Mouse (Mus musculus): ENCODE measurements around the gene Apex1. TPM values are rescaled to one million over a fixed set of nuclear protein-coding genes. Genes with fewer than 3 reads are reported as not detected.
"Not testable (repeated sequence)": the region's sequence is repeated elsewhere in the genome, so short reads cannot be mapped to it uniquely, and the experiment has no call there.

Gene Apex1
- polyA plus RNA-seq, 1 experiment from 2014 or later = 92.1 TPM

GRCm38 (mm10) chr14:50897374-50897765 lies 27.4 kb upstream of the Apex1 start, which contains the start of gene Klhl33:
TSS of gene Klhl33 (minus strand) at chr14:50897507.
- peak within 1 kb of the TSS; percentile 69 for H3K4me2 ChIP-seq (replicated peaks; ENCODE audit: low read depth)
- H3K27ac ChIP-seq (replicated peaks) = peak within 1 kb of the TSS; percentile 67; the same call in 1 of the 2 replicates
- 58% methylated on average over 7 of the region's 7 CpGs for WGBS
- H3K9me3 ChIP-seq (ENCODE audit: control insufficient read depth, low read length) = no peaks in the 10 kb centered on the region
- no peaks in the 10 kb centered on the region for H3K36me3 ChIP-seq (ENCODE audit: control insufficient read depth, insufficient read depth, low read length)
- H3K4me3 ChIP-seq (ENCODE audit: low read depth, low read length) = peak within 1 kb of the TSS; percentile 39
- peak within 1 kb of the TSS; percentile 63 for H3K9ac ChIP-seq (ENCODE audit: low read length)
- ATAC-seq (ENCODE audit: low FRiP score, low TSS enrichment) = no peak
- no peak for DNase-seq (ENCODE audit: low spot score)
- no peak for TF ChIP-seq EP300 (optimal IDR thresholded peaks at IDR 0.05)
- TF ChIP-seq CTCF (IDR thresholded peaks at IDR 0.05; ENCODE audit: low read depth) = no peak
- H3K27me3 ChIP-seq (ENCODE audit: control insufficient read depth, insufficient read depth, low read length) = no peaks in the 10 kb centered on the region
- H3K4me1 ChIP-seq (replicated peaks; ENCODE audit: control insufficient read depth, insufficient read depth) = 0 out of 2 replicates have a peak, but pooled peaks cover 3% of the 10 kb centered on the region

- DNase-seq (ENCODE audit: low spot score); H3K4me3 ChIP-seq (ENCODE audit: low read depth, low read length); H3K9ac ChIP-seq (ENCODE audit: low read length); H3K9me3 ChIP-seq (ENCODE audit: control insufficient read depth, low read length); H3K27ac ChIP-seq (replicated peaks); H3K4me2 ChIP-seq (replicated peaks; ENCODE audit: low read depth); H3K4me1 ChIP-seq (replicated peaks; ENCODE audit: control insufficient read depth, insufficient read depth); H3K27me3 ChIP-seq (ENCODE audit: control insufficient read depth, insufficient read depth, low read length); H3K36me3 ChIP-seq (ENCODE audit: control insufficient read depth, insufficient read depth, low read length); ATAC-seq (ENCODE audit: low FRiP score, low TSS enrichment): not testable (repeated sequence)
- 94% methylated on average over 2 of the region's 2 CpGs for WGBS
Measured at GRCm38 (mm10) chr14:50897992-50898391, 26.8 kb upstream of the Apex1 start.

- Histone ChIP-seq H3K9me3 (ENCODE audit: control insufficient read depth, low read length) (no peaks in the 10 kb centered on the region), H3K4me1 (replicated peaks; ENCODE audit: control insufficient read depth, insufficient read depth) (no peaks in the 10 kb centered on the region), H3K27ac (replicated peaks) (peak overlapping the region; percentile 59), H3K27me3 (ENCODE audit: control insufficient read depth, insufficient read depth, low read length) (no peaks in the 10 kb centered on the region), H3K4me2 (replicated peaks; ENCODE audit: low read depth) (peak overlapping the region; percentile 71), H3K9ac (ENCODE audit: low read length) (peak overlapping the region; percentile 61), H3K36me3 (ENCODE audit: control insufficient read depth, insufficient read depth, low read length) (no peaks in the 10 kb centered on the region), H3K4me3 (ENCODE audit: low read depth, low read length) (peak overlapping the region; percentile 35)
- 5% methylated on average over 26 of the region's 26 CpGs for WGBS
- ATAC-seq (ENCODE audit: low FRiP score, low TSS enrichment) = peak; percentile 91
- TF ChIP-seq EP300 (optimal IDR thresholded peaks at IDR 0.05) = no peak
- peak; percentile 76 for TF ChIP-seq CTCF (IDR thresholded peaks at IDR 0.05; ENCODE audit: low read depth)
- peak; percentile 69 for DNase-seq (ENCODE audit: low spot score)
Measured at GRCm38 (mm10) chr14:50903973-50904827, 20.6 kb upstream of the Apex1 start.

- Histone ChIP-seq H3K9me3 (ENCODE audit: control insufficient read depth, low read length) (no peaks in the 10 kb centered on the region), H3K27ac (replicated peaks) (no peak overlapping the region), H3K36me3 (ENCODE audit: control insufficient read depth, insufficient read depth, low read length) (no peaks in the 10 kb centered on the region), H3K27me3 (ENCODE audit: control insufficient read depth, insufficient read depth, low read length) (no peaks in the 10 kb centered on the region), H3K4me3 (ENCODE audit: low read depth, low read length) (no peak overlapping the region), H3K4me2 (replicated peaks; ENCODE audit: low read depth) (no peak overlapping the region), H3K9ac (ENCODE audit: low read length) (no peak overlapping the region), H3K4me1 (replicated peaks; ENCODE audit: control insufficient read depth, insufficient read depth) (no peaks in the 10 kb centered on the region)
- TF ChIP-seq EP300 (optimal IDR thresholded peaks at IDR 0.05) = no peak
- TF ChIP-seq CTCF (IDR thresholded peaks at IDR 0.05; ENCODE audit: low read depth) = no peak
- DNase-seq (ENCODE audit: low spot score) (no peak), ATAC-seq (ENCODE audit: low FRiP score, low TSS enrichment) (no peak)
- WGBS = 91% methylated on average over 4 of the region's 4 CpGs
Measured at GRCm38 (mm10) chr14:50904828-50905129, 20.0 kb upstream of the Apex1 start.

- H3K27me3 ChIP-seq (ENCODE audit: control insufficient read depth, insufficient read depth, low read length); H3K9me3 ChIP-seq (ENCODE audit: control insufficient read depth, low read length); H3K36me3 ChIP-seq (ENCODE audit: control insufficient read depth, insufficient read depth, low read length); H3K4me1 ChIP-seq (replicated peaks; ENCODE audit: control insufficient read depth, insufficient read depth); ATAC-seq (ENCODE audit: low FRiP score, low TSS enrichment); H3K4me3 ChIP-seq (ENCODE audit: low read depth, low read length); DNase-seq (ENCODE audit: low spot score); H3K27ac ChIP-seq (replicated peaks); H3K9ac ChIP-seq (ENCODE audit: low read length); H3K4me2 ChIP-seq (replicated peaks; ENCODE audit: low read depth): not testable (repeated sequence)
Measured at GRCm38 (mm10) chr14:50905327-50905726, 19.4 kb upstream of the Apex1 start.

- TF ChIP-seq EP300 (optimal IDR thresholded peaks at IDR 0.05) (no peak), CTCF (IDR thresholded peaks at IDR 0.05; ENCODE audit: low read depth) (no peak)
- Histone ChIP-seq H3K4me3 (ENCODE audit: low read depth, low read length) (no peak overlapping the region), H3K27ac (replicated peaks) (no peak overlapping the region), H3K36me3 (ENCODE audit: control insufficient read depth, insufficient read depth, low read length) (no peaks in the 10 kb centered on the region), H3K9ac (ENCODE audit: low read length) (no peak overlapping the region), H3K27me3 (ENCODE audit: control insufficient read depth, insufficient read depth, low read length) (no peaks in the 10 kb centered on the region), H3K9me3 (ENCODE audit: control insufficient read depth, low read length) (no peaks in the 10 kb centered on the region), H3K4me2 (replicated peaks; ENCODE audit: low read depth) (no peak overlapping the region), H3K4me1 (replicated peaks; ENCODE audit: control insufficient read depth, insufficient read depth) (no peaks in the 10 kb centered on the region)
- ATAC-seq (ENCODE audit: low FRiP score, low TSS enrichment) (no peak), DNase-seq (ENCODE audit: low spot score) (no peak)
- WGBS = 70% methylated on average over 4 of the region's 4 CpGs
Measured at GRCm38 (mm10) chr14:50908126-50908525, 16.6 kb upstream of the Apex1 start.

Measured in stomach, postnatal 0 days (tissue).